Mouse (Mus musculus): ENCODE results near the gene Gm28036. TPM values are rescaled to one million over a fixed set of nuclear protein-coding genes. Genes with fewer than 3 reads are reported as not detected.

Gene Gm28036
- polyA plus RNA-seq, 1 experiment from 2014 or later, result 17.4 TPM

DNA sequence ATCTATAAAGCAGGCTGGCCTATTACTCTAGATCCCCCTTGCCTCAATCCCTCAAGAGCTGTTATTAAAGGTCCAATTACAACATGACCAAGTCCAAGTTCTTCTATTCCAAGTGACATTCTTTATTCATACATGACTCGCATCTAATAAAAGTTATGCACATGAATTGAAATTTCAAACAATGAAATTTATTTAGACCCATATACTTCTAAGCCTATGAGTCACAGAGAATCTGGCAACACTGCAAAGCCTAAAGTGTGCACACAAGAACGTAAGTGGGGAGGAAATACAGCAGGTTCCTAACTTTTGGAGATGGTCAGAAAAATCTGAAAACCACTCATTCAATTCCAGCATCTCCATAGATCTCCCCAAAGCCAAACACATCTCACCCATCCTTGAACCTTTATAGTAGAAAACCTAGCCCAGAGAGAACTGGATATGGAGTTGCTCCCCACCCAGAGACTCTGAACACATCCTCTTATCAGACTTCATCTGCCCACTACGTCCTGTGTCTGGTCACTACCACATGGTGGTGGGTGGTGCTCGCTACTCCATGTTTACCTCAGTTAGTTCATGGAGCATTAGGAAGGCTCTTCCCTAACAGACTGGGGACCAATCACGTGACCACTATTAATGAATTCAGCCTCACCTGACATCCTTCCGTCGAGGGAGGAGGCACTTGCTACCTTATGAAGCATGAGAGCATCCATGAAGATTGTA, 39.3 kb downstream of the Gm28036 start:
- in situ Hi-C loops (cut with MboI; ENCODE audit: low pct_unique_long_range_greater_than_20kb), result no loop called here
- ATAC-seq (no peak), DNase-seq (ENCODE audit: low read depth, low spot score) (no peak)
- TF ChIP-seq CTCF (IDR thresholded peaks at IDR 0.05), result no peak
- CTCF ChIA-PET, result no interaction called here
- POLR2A ChIA-PET, result no interaction called here
- H3K27me3 ChIP-seq, result no peaks in the 10 kb centered on the region

DNA sequence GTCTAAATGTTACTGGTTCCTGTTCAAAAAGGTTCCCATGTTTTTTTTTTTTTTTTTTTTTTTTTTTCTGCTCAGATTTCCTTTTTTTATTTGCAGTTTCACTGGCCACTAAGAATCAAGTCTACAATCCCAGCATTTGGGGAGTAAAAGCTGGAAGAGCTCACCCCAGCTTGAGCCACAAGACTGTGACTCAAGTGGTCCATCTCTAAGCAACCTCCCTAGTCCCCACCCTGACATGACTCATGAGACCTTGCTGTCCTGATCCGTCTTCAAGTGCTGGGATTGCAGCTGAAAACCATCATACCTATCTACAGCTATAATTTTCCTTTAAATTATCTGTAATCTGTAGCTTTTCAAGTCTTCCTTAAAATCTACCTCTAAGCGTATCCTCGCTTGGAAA, 42.4 kb downstream of the Gm28036 start:
- TF ChIP-seq CTCF (IDR thresholded peaks at IDR 0.05), result no peak
- in situ Hi-C loops (cut with MboI; ENCODE audit: low pct_unique_long_range_greater_than_20kb), result no loop called here
- DNase-seq (ENCODE audit: low read depth, low spot score) (no peak), ATAC-seq (no peak)
- ChIA-PET CTCF (interaction anchor here (1.2 to 1.6 kb wide), 2 partner anchors 9 kb away, joined by 3 to 4 read pairs; no protein-coding TSS in a partner anchor), POLR2A (interaction anchor here (0.7 to 0.9 kb wide), 3 partner anchors 34 to 103 kb away, joined by 6 to 12 read pairs (median 7); no protein-coding TSS in a partner anchor)
- H3K27me3 ChIP-seq, result no peaks in the 10 kb centered on the region

DNA sequence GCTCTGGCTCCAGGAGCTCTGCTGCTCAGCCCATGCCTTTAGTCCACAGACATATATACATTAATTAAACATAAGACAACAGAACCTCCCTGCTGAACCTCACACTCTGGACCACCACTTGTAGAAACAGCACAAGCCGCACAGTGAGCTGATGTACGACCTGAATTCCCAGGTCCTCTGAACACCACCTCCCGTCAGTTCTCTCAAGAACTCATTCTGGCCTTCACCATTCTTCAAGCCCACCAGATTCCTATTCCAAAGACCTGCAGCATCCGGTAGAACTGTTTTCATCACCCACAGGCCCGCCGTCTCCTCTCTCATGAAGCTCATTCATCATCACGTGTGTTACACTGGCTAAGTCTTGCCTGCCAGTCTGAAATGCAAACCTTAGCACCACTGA, 46.5 kb downstream of the Gm28036 start:
- no peaks in the 10 kb centered on the region for H3K27me3 ChIP-seq
- ATAC-seq (no peak), DNase-seq (ENCODE audit: low read depth, low spot score) (no peak)
- TF ChIP-seq CTCF (IDR thresholded peaks at IDR 0.05), result no peak
- in situ Hi-C loops (cut with MboI; ENCODE audit: low pct_unique_long_range_greater_than_20kb), result no loop called here
- ChIA-PET POLR2A (no interaction called here), CTCF (no interaction called here)

DNA sequence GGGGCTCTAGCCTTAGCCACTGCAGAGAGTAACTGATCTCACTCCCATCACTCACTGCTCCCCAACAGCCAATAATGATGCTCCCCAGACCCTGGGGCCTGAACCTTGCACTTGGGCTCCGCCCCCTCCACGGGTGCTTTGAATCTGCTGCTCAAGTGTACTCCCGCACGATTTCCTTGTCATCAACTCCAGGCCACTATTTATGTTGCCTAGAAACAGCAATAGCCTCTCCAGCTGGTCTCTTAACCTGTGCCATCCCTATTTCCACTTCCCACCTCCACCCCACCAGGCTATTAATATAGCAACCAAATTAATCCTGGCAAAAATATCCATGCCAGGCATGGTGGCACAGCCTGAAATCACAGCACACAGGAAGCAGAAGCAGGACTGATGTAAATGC, 47.2 kb downstream of the Gm28036 start:
- in situ Hi-C loops (cut with MboI; ENCODE audit: low pct_unique_long_range_greater_than_20kb), result no loop called here
- ATAC-seq (no peak), DNase-seq (ENCODE audit: low read depth, low spot score) (no peak)
- no peak for TF ChIP-seq CTCF (IDR thresholded peaks at IDR 0.05)
- POLR2A ChIA-PET, result no interaction called here
- CTCF ChIA-PET, result no interaction called here
- no peaks in the 10 kb centered on the region for H3K27me3 ChIP-seq

DNA sequence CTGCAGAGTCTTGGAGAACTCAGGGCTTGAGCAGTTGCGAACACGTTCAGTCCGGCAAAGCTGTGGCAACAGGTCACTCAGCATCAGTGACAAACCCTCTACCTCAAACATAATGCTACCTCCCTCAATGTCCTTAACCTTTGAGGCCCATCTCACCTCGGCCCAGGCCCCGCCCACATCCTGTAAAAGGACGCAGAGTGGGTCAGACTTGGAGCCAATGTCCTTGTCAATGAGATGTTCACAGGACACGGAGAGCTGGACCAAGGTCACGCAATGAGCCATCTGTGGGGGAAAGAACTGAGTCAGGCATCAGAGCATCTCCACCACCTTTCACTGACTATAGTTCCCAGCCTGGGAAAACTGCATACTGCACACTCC, 47.7 kb downstream of the Gm28036 start:
- no peak for TF ChIP-seq CTCF (IDR thresholded peaks at IDR 0.05)
- in situ Hi-C loops (cut with MboI; ENCODE audit: low pct_unique_long_range_greater_than_20kb), result no loop called here
- DNase-seq (ENCODE audit: low read depth, low spot score) (no peak), ATAC-seq (no peak)
- POLR2A ChIA-PET, result no interaction called here
- CTCF ChIA-PET, result no interaction called here
- no peaks in the 10 kb centered on the region for H3K27me3 ChIP-seq

DNA sequence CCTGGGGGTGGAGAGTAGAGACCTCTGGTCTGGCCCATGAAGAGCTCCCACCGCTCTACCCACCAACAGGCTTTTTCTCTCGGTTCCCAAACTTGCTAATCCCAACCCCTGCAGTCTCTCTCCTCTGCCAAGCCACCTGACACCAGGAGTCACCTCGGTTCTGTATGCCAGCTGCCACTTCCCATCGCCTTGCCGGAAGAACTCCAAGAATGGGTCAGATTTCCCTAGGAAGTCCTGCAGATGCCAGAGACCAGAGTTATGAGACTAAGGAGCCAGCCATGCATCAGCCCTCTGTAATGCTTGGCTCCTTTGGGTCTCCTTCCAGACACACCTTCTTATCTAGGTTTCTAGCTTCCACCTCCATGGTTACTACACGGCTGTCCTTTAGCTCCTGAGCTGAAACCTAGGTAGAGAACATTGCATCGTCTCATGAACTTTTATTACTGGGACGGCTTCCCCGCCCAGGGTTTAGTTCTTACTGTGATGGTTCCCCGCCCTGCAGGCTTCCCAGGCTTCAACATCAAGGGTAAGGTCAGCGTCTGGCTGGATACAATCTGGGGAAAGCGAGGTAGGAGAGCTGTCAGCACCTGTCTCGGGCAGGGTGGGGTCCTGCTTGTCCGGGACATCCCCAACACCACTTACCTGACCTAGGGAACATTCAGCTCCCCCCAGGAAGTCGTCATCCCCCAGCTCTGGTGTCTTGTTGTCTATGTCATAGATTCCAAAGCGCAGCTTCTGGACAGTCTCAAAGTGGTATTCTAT, 48.3 kb downstream of the Gm28036 start:
- ChIA-PET POLR2A (no interaction called here), CTCF (no interaction called here)
- no peak for TF ChIP-seq CTCF (IDR thresholded peaks at IDR 0.05)
- H3K27me3 ChIP-seq, result no peaks in the 10 kb centered on the region
- DNase-seq (ENCODE audit: low read depth, low spot score), result no peak
- ATAC-seq, result no peak
- in situ Hi-C loops (cut with MboI; ENCODE audit: low pct_unique_long_range_greater_than_20kb), result no loop called here

DNA sequence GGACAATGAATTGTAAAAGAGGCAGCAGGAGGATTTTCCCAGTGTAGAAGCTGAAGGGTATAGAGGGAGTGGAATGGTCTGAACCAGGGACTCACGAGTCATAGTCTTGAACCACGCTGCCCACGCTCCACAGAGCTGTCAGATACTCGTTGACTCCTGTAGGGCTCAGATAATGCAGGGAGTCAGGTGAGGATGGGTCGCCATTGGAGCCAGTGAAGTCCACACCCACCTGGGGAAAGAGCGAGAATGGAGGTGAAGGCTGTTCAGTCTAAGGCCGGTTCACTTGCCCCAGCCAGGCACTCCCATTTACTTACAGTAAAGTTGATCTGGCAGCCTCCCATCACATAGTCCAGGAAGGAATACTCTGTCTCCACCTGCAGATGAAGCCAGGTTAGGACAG, 49.4 kb downstream of the Gm28036 start:
- ChIA-PET CTCF (no interaction called here), POLR2A (no interaction called here)
- no peak for DNase-seq (ENCODE audit: low read depth, low spot score)
- H3K27me3 ChIP-seq, result no peaks in the 10 kb centered on the region
- no peak for TF ChIP-seq CTCF (IDR thresholded peaks at IDR 0.05)
- in situ Hi-C loops (cut with MboI; ENCODE audit: low pct_unique_long_range_greater_than_20kb), result no loop called here
- ATAC-seq, result no peak

DNA sequence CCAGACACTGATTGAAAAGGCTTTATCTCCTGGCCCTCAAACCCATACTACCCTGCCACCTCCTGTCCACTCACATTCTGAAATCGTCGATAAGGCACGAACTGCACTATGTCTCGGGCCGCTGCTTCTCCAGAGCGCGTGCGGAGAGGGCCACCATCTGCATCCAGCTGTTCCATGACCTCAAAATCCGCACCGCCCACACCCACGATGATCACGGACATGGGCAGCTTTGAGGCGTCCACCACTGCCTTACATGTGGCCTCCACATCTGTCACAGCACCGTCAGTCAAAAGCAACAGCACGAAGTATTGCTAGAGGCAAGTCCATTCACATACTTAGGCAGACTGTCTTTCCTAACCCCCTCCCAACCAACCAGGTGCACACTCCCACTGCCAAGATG, 53.2 kb downstream of the Gm28036 start:
- DNase-seq (ENCODE audit: low read depth, low spot score) (no peak), ATAC-seq (no peak)
- CTCF ChIA-PET, result no interaction called here

DNA sequence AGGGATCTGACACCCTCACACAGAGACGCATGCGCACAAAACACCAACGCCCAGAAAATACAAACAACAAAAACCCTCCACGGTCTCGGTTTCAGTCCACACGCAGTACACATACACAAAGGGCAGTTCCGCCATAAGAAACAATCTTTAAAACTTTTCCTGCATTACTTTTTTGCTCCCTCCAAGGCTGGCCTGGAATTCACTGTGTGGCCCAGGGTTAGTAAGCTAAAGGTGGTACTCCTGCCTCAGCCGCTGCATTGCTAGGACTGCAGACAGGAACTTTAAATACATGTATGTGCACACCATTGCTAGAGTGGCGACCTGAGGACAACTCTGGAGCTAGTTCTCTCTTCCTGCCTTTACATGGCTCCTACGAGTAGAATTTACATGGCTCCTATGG, 55.7 kb downstream of the Gm28036 start:
- ChIA-PET CTCF (no interaction called here), POLR2A (interaction anchor here (1.5 kb wide), 1 partner anchor 10 kb away, joined by 3 read pairs; no protein-coding TSS in a partner anchor)
- no peak for DNase-seq (ENCODE audit: low read depth, low spot score)
- H3K27me3 ChIP-seq, result no peaks in the 10 kb centered on the region
- no peak for TF ChIP-seq CTCF (IDR thresholded peaks at IDR 0.05)
- in situ Hi-C loops (cut with MboI; ENCODE audit: low pct_unique_long_range_greater_than_20kb), result no loop called here
- ATAC-seq, result no peak

More for the DNA sequence above, 53.2 kb downstream of the Gm28036 start:
- POLR2A ChIA-PET, result no interaction called here
- in situ Hi-C loops (cut with MboI; ENCODE audit: low pct_unique_long_range_greater_than_20kb), result no loop called here
- no peaks in the 10 kb centered on the region for H3K27me3 ChIP-seq
- TF ChIP-seq CTCF (IDR thresholded peaks at IDR 0.05), result no peak

DNA sequence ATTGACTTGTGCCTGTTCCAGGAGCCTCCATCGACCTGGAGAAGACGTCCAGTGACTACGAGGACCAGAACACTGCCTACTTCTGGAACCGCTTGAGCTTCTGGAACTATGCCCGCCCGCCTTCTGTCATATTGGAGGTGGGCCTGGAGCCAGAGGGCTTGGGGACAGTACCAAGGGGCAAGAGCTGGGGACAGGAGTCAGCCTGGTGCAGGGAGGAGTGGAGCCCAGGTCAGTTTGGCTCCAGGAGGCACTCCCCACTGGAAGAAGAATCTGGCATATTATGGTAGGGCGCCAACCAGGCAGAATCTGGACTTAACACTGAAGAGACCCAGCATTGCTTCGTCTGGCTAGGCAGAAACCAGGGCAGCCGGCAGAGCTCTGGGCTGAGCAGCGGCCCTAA, 59.0 kb downstream of the Gm28036 start:
- in situ Hi-C loops (cut with MboI; ENCODE audit: low pct_unique_long_range_greater_than_20kb), result no loop called here
- ChIA-PET CTCF (interaction anchor here (1.5 kb wide), 1 partner anchor 15 kb away, joined by 3 read pairs; no protein-coding TSS in a partner anchor), POLR2A (no interaction called here)
- H3K27me3 ChIP-seq, result peaks cover 3% of the 10 kb centered on the region
- no peak for DNase-seq (ENCODE audit: low read depth, low spot score)
- TF ChIP-seq CTCF (IDR thresholded peaks at IDR 0.05), result no peak
- ATAC-seq, result no peak

DNA sequence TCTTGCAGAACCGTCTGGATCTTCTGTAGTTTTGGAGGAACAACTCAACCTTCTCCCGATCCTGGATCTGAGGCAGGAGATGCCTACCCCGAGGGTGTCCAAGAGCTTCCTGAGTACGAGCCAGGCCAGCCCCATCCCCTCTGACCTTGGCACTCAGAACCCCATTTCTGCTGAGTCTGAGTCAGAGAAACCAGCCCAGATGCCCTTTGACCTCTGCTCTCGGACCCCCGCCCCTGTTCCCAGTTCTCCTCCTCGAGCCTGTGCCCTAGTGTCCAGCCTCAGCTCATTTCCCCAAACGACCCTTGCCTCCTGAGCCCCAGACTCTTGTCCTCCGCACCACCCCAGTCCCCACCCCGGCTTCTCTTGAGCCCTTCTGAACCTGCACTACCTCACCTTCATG, 60.8 kb downstream of the Gm28036 start:
- no peak for TF ChIP-seq CTCF (IDR thresholded peaks at IDR 0.05)

More for the DNA sequence above, 60.8 kb downstream of the Gm28036 start:
- no peak for DNase-seq (ENCODE audit: low read depth, low spot score)
- no peak for ATAC-seq
- POLR2A ChIA-PET, result no interaction called here
- in situ Hi-C loops (cut with MboI; ENCODE audit: low pct_unique_long_range_greater_than_20kb), result no loop called here
- CTCF ChIA-PET, result no interaction called here
- peaks cover 5% of the 10 kb centered on the region for H3K27me3 ChIP-seq
